In the genomic region with DNA sequence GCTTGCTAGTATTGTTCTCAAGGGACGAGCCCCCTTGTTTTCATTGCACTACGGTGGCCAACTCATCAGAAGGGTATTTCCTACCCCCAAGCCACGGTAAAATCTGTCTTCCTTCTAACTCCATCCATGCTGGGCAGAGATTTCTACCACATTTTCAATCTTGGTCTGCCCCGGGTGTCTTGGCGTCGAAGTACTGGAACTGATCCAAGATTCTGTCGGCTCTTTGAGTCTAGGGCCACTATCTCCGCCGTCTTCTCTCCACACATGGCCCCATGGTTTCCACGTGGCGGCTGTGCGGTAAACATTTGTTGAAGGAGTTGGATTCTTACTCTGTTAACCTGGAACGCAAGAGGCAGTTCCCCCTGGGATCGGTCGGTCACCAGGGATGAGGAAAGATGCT, we compare ENCODE assay signal across 26 mouse cellular contexts.
A peak's percentile ranks its signal among the peaks of the same experiment; 100 is the strongest.
DNase-seq lines count a peak whose midpoint lies in the region; ATAC-seq lines count a peak whose summit lies in the region.
"Had no signal": no experiment of that assay in that cellular context is flagged by ENCODE, and none has a peak within 500 bp of the region (broad histone marks: within the 10 kb centered on the region; RNA-seq: fewer than 3 reads in every experiment).

No protein-coding gene starts in this region.

- H3K9ac ChIP-seq in heart, embryonic 12.5 days, result no peak overlapping the region
- H3K9ac ChIP-seq in midbrain, embryonic 15.5 days, result no peak overlapping the region
- no peak overlapping the region for H3K9ac ChIP-seq in midbrain, embryonic 16.5 days (ENCODE audit: low read depth, low read length)
- H3K9ac ChIP-seq: hindbrain, embryonic 15.5 days; intestine, embryonic 15.5 days; limb, embryonic 15.5 days; liver, embryonic 13.5 days; neural tube, embryonic 13.5 days had no signal

- peaks cover 3% of the 10 kb centered on the region; the same call in 1 of the 2 replicates for H3K4me1 ChIP-seq in heart, embryonic 12.5 days (replicated peaks)
- peaks cover 3% of the 10 kb centered on the region; the same call in 1 of the 2 replicates for H3K4me1 ChIP-seq in midbrain, embryonic 15.5 days
- H3K4me1 ChIP-seq in midbrain, embryonic 16.5 days (ENCODE audit: control insufficient read depth, insufficient read depth, low read length), result peaks cover 3% of the 10 kb centered on the region; the same call in 1 of the 2 replicates
- no peaks in the 10 kb centered on the region for H3K4me1 ChIP-seq in limb, embryonic 10.5 days
- H3K4me1 ChIP-seq: hindbrain, embryonic 15.5 days; intestine, embryonic 15.5 days; limb, embryonic 15.5 days had no signal

- DNase-seq in heart, adult 9 months (ENCODE audit: low spot score in 2 of 2), result no peak
- DNase-seq in left cerebral cortex, postnatal 4 days, result peak; percentile 46
- DNase-seq in left cerebral cortex, adult 11 months (ENCODE audit: low spot score), result no peak
- no peak for DNase-seq in limb, embryonic 10.5 days (ENCODE audit: low spot score)
- DNase-seq: adrenal gland, adult 8-10 months; cerebellum, adult 9-10 months; gastrocnemius, adult 2 months; gastrocnemius, postnatal 36 days; heart, adult 18-20 months; kidney, adult 2 months; kidney, postnatal 36 days; liver, embryonic 13.5 days; lung, adult 2 months had no signal

- ATAC-seq in heart, embryonic 12.5 days (ENCODE audit: insufficient number of reproducible peaks, low FRiP score), result 0 out of 2 replicates have a peak, but pooled peaks have one; percentile 11
- ATAC-seq in midbrain, embryonic 15.5 days (replicated peaks), result no peak
- no peak for ATAC-seq in midbrain, embryonic 16.5 days
- ATAC-seq: CD4-positive, CD25-positive, alpha-beta regulatory T cell, adult 4 months; forebrain, embryonic 16.5 days; intestine, embryonic 15.5 days had no signal

- H3K4me3 ChIP-seq in heart, embryonic 12.5 days, result no peak overlapping the region
- H3K4me3 ChIP-seq in midbrain, embryonic 15.5 days, result no peak overlapping the region
- H3K4me3 ChIP-seq in midbrain, embryonic 16.5 days (ENCODE audit: low read depth, low read length), result no peak overlapping the region
- no peak overlapping the region for H3K4me3 ChIP-seq in limb, embryonic 10.5 days
- H3K4me3 ChIP-seq: erythroblast, embryonic 14.5 days; gastrocnemius, adult 2 months; hindbrain, embryonic 15.5 days; intestine, embryonic 15.5 days; layer of hippocampus, adult 2 months; limb, embryonic 15.5 days; liver, embryonic 13.5 days; midbrain, embryonic 10.5 days; myocyte; neural tube, embryonic 13.5 days had no signal

- no peak overlapping the region for H3K27ac ChIP-seq in heart, embryonic 12.5 days (ENCODE audit: poor library complexity, severe bottlenecking)
- 0 out of 2 replicates have a peak overlapping the region, but pooled peaks have one; percentile 5 for H3K27ac ChIP-seq in midbrain, embryonic 15.5 days
- no peak overlapping the region for H3K27ac ChIP-seq in midbrain, embryonic 16.5 days (ENCODE audit: low read length)
- H3K27ac ChIP-seq in limb, embryonic 10.5 days, result no peak overlapping the region
- H3K27ac ChIP-seq: gastrocnemius, adult 2 months; intestine, embryonic 15.5 days; layer of hippocampus, adult 2 months; limb, embryonic 15.5 days; liver, embryonic 13.5 days; midbrain, embryonic 10.5 days had no signal

- H3K36me3 ChIP-seq in heart, embryonic 12.5 days, result no peaks in the 10 kb centered on the region
- no peaks in the 10 kb centered on the region for H3K36me3 ChIP-seq in midbrain, embryonic 15.5 days (replicated peaks)
- H3K36me3 ChIP-seq in midbrain, embryonic 16.5 days (ENCODE audit: control insufficient read depth, insufficient read depth, low read length), result no peaks in the 10 kb centered on the region
- no peaks in the 10 kb centered on the region for H3K36me3 ChIP-seq in limb, embryonic 10.5 days
- H3K36me3 ChIP-seq: hindbrain, embryonic 15.5 days; intestine, embryonic 15.5 days; limb, embryonic 15.5 days; liver, embryonic 13.5 days; midbrain, embryonic 10.5 days; neural tube, embryonic 13.5 days had no signal

- intact Hi-C loops in left cerebral cortex, postnatal 4 days (cut with DNase I), result no loop called here

- no peak overlapping the region for H3K4me2 ChIP-seq in heart, embryonic 12.5 days
- no peak overlapping the region for H3K4me2 ChIP-seq in midbrain, embryonic 15.5 days
- H3K4me2 ChIP-seq in midbrain, embryonic 16.5 days (ENCODE audit: low read length), result no peak overlapping the region
- H3K4me2 ChIP-seq: intestine, embryonic 15.5 days; limb, embryonic 15.5 days; liver, embryonic 13.5 days; neural tube, embryonic 13.5 days had no signal

- 0 out of 2 replicates have a peak, but pooled peaks cover 2% of the 10 kb centered on the region for H3K9me3 ChIP-seq in heart, embryonic 12.5 days (replicated peaks)
- H3K9me3 ChIP-seq in midbrain, embryonic 15.5 days, result no peaks in the 10 kb centered on the region
- no peaks in the 10 kb centered on the region for H3K9me3 ChIP-seq in midbrain, embryonic 16.5 days (replicated peaks; ENCODE audit: control insufficient read depth, low read length, poor library complexity, severe bottlenecking)
- no peaks in the 10 kb centered on the region for H3K9me3 ChIP-seq in limb, embryonic 10.5 days (replicated peaks)
- H3K9me3 ChIP-seq: hindbrain, embryonic 15.5 days; intestine, embryonic 15.5 days; limb, embryonic 15.5 days; liver, embryonic 13.5 days; midbrain, embryonic 10.5 days; neural tube, embryonic 13.5 days had no signal

- 49% methylated on average over 15 of the region's 15 CpGs for WGBS in heart, embryonic 12.5 days
- 83% methylated on average over 15 of the region's 15 CpGs for WGBS in midbrain, embryonic 15.5 days
- WGBS in midbrain, embryonic 16.5 days, result 79% methylated on average over 15 of the region's 15 CpGs
- 95% methylated on average over 15 of the region's 15 CpGs for WGBS in limb, embryonic 10.5 days

- no peaks in the 10 kb centered on the region for H3K27me3 ChIP-seq in heart, embryonic 12.5 days (replicated peaks)
- no peaks in the 10 kb centered on the region for H3K27me3 ChIP-seq in midbrain, embryonic 15.5 days (replicated peaks)
- H3K27me3 ChIP-seq in midbrain, embryonic 16.5 days (ENCODE audit: control insufficient read depth, insufficient read depth, low read depth, low read length), result no peaks in the 10 kb centered on the region
- H3K27me3 ChIP-seq in limb, embryonic 10.5 days (ENCODE audit: low read depth, poor library complexity, severe bottlenecking), result no peaks in the 10 kb centered on the region
- H3K27me3 ChIP-seq: hindbrain, embryonic 15.5 days; intestine, embryonic 15.5 days; limb, embryonic 15.5 days; liver, embryonic 13.5 days; neural tube, embryonic 13.5 days had no signal
